Mouse (Mus musculus) neural tube, embryonic 13.5 days (tissue): Measurements from ENCODE around the gene Olfr986. TPM values are rescaled to one million over a fixed set of nuclear protein-coding genes. Genes with fewer than 3 reads are reported as not detected.
A peak's percentile ranks its signal among the peaks of the same experiment; 100 is the strongest.

Experiments used
- ATAC-seq: fragments of 200-750 bp; cut with Nextera tagmentation; 2 replicates; pipeline ENCODE4 v1.8.0; 2017; ENCODE audit warnings: low read depth, mild to moderate bottlenecking, moderate TSS enrichment, moderate library complexity
- H3K27ac ChIP-seq: fragments of 300-500 bp; sonication (generic); replicated peaks from 2 replicates; pipeline ENCODE4 v1.5.1; 2015; ENCODE audit warnings: moderate library complexity, mild to moderate bottlenecking, inconsistent platforms
- H3K27me3 ChIP-seq: fragments of 300-500 bp; sonication (generic); 2 replicates; pipeline ENCODE4 v1.6.1; 2015; ENCODE audit warnings: mild to moderate bottlenecking, inconsistent platforms
- H3K36me3 ChIP-seq: fragments of 300-500 bp; sonication (generic); 2 replicates; pipeline ENCODE4 v1.6.1; 2015; ENCODE audit warnings: mild to moderate bottlenecking, inconsistent platforms
- H3K4me1 ChIP-seq: fragments of 300-500 bp; sonication (generic); replicated peaks from 2 replicates; pipeline ENCODE4 v1.6.1; 2015; ENCODE audit warnings: inconsistent platforms
- H3K4me2 ChIP-seq: fragments of 300-500 bp; sonication (generic); 2 replicates; pipeline ENCODE4 v1.6.1; 2015; ENCODE audit warnings: inconsistent platforms, mild to moderate bottlenecking, moderate library complexity
- H3K4me3 ChIP-seq: fragments of 300-500 bp; sonication (generic); 2 replicates; pipeline ENCODE4 v1.5.1; 2015; ENCODE audit warnings: mild to moderate bottlenecking, inconsistent platforms
- H3K9ac ChIP-seq: fragments of 300-500 bp; sonication (generic); 2 replicates; pipeline ENCODE4 v1.6.1; 2015; ENCODE audit warnings: moderate library complexity, mild to moderate bottlenecking, inconsistent platforms
- H3K9me3 ChIP-seq: fragments of 300-500 bp; sonication (generic); 2 replicates; pipeline ENCODE4 v1.6.1; 2016; ENCODE audit warnings: inconsistent platforms
- WGBS: fragments of 180-500 bp; shearing (Covaris S2); methylation state at CpG from one replicate; pipeline ENCODE4 v1.1.7; 2015; 5-methylcytosine and 5-hydroxymethylcytosine counted together
- polyA plus RNA-seq: library from polyadenylated mRNA; unstranded; fragments of >200 nt; fragmentation: Nextera tagmentation; extraction: Ambion mirVana; gene quantifications from 2 replicates; pipeline ENCODE4 v1.2.1, GENCODE M21; 2015

Gene Olfr986
- polyA plus RNA-seq, 1 experiment from 2014 or later: not detected

DNA sequence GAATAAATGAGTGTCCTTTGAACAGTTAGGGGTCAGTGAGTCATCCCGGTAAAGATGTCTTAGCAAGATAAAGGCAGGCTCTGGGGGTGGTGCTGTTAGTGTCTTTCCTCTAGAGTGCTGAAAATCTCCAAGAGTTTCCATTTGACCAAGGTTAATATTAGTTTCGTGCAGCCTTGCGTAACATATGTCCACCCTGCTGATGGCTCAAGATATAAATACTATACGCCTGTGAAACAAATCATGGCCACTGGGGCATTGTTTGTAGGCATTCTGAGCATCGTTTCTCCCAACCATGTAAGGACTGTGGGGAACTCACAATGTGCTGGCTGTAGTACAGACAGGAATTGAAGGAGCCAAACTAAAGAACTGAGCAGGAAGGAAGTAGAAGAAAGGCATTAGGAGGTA is 25.8 kb downstream of the Olfr986 start:
- no peak for ATAC-seq
- H3K9ac ChIP-seq: no peak overlapping the region
- H3K36me3 ChIP-seq: peaks cover 52% of the 10 kb centered on the region
- H3K4me1 ChIP-seq: no peaks in the 10 kb centered on the region
- no peak overlapping the region for H3K4me2 ChIP-seq
- no peaks in the 10 kb centered on the region for H3K27me3 ChIP-seq
- WGBS: 77% methylated on average over 5 of the region's 5 CpGs
- no peak overlapping the region for H3K27ac ChIP-seq
- no peak overlapping the region for H3K4me3 ChIP-seq
- no peaks in the 10 kb centered on the region for H3K9me3 ChIP-seq

GRCm38 (mm10) chr9:40210744-40211143 is 30.0 kb downstream of the Olfr986 start:
- Histone ChIP-seq H3K36me3 (peaks cover 83% of the 10 kb centered on the region), H3K27me3 (no peaks in the 10 kb centered on the region), H3K9ac (no peak overlapping the region), H3K4me3 (no peak overlapping the region), H3K4me2 (no peak overlapping the region), H3K9me3 (no peaks in the 10 kb centered on the region), H3K4me1 (no peaks in the 10 kb centered on the region), H3K27ac (no peak overlapping the region)
- WGBS: 85% methylated on average over 2 of the region's 2 CpGs
- no peak for ATAC-seq

DNA sequence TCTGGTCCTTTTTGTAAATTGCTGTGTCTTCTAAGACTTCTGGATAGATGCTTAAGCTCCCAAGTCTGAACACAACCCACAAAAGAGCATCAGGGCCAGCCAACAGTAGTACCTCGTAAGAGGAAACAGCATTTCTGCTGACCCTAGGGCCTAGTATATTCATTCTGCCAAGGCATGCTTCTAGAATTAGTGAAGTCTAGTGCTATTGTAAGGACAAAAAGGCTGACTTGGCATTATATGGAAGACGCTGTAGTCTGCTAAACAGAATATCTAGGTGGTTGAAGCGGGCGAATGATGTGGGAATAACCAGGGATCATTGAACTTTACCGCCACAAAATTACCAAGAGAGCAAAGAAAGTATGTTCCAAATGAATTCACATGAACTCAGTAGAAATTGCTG is 33.3 kb downstream of the Olfr986 start:
- WGBS: 93% methylated on average over 5 of the region's 5 CpGs
- ATAC-seq: no peak
- no peak overlapping the region for H3K27ac ChIP-seq
- H3K4me3 ChIP-seq: no peak overlapping the region
- H3K9me3 ChIP-seq: no peaks in the 10 kb centered on the region
- no peak overlapping the region for H3K4me2 ChIP-seq
- no peaks in the 10 kb centered on the region for H3K27me3 ChIP-seq
- H3K36me3 ChIP-seq: peaks cover 58% of the 10 kb centered on the region
- H3K4me1 ChIP-seq: no peaks in the 10 kb centered on the region
- H3K9ac ChIP-seq: no peak overlapping the region

DNA sequence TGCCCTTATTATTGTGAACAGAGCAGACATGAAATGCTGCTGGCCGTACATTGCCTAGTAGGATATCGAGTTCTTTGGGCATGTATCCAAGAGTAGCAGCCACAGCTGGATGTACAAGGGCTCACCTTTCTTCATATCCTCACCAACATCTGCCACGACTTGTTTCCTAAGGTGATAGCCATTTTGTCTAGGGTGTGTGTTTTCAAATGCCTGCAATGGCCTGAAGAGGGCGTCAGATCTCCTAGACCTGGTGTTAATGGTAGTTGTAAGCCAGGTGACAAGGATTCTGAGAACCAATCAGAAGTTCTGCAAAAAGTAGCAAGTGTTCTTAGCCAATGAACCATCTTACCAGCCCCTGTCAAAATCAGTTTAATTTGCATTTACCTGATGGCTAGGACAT is 35.9 kb downstream of the Olfr986 start:
- no peak for ATAC-seq
- Histone ChIP-seq H3K27me3 (no peaks in the 10 kb centered on the region), H3K36me3 (peaks cover 32% of the 10 kb centered on the region), H3K4me3 (no peak overlapping the region), H3K4me1 (no peaks in the 10 kb centered on the region), H3K9ac (no peak overlapping the region), H3K27ac (no peak overlapping the region), H3K9me3 (no peaks in the 10 kb centered on the region), H3K4me2 (no peak overlapping the region)
- WGBS: 80% methylated on average over 4 of the region's 4 CpGs

DNA sequence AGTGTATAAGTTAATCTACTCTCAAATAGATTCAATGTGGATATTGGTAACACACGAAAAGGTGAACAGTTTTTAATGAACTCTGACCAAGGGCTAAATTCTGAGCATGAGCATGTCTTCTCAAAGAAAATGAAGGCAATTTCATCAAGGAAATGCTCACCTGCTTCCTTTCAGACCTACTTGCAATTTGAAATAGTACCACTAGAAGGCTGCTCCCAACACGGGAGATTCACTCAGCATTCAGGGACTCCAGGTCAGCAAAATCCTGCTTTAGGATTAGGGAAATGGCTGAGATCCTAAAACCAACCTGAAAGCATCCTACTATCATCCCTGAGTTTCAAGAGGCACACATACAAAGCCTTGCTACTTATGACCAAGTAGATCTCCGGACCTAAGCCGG is 43.6 kb downstream of the Olfr986 start:
- Histone ChIP-seq H3K9me3 (no peaks in the 10 kb centered on the region), H3K27me3 (no peaks in the 10 kb centered on the region), H3K4me3 (no peak overlapping the region), H3K9ac (no peak overlapping the region), H3K4me2 (no peak overlapping the region), H3K27ac (no peak overlapping the region), H3K4me1 (no peaks in the 10 kb centered on the region), H3K36me3 (no peaks in the 10 kb centered on the region)
- 75% methylated on average over 4 of the region's 4 CpGs for WGBS
- ATAC-seq: no peak

- peak; percentile 81 for ATAC-seq
- Histone ChIP-seq H3K4me2 (no peak overlapping the region), H3K9ac (no peak overlapping the region), H3K4me3 (no peak overlapping the region), H3K4me1 (no peaks in the 10 kb centered on the region), H3K9me3 (peaks cover 3% of the 10 kb centered on the region; the same call in 1 of the 2 replicates), H3K36me3 (no peaks in the 10 kb centered on the region), H3K27me3 (no peaks in the 10 kb centered on the region), H3K27ac (no peak overlapping the region)
- WGBS: 74% methylated on average over 10 of the region's 10 CpGs
Observed at GRCm38 (mm10) chr9:40227874-40228789, 47.4 kb downstream of the Olfr986 start.

DNA sequence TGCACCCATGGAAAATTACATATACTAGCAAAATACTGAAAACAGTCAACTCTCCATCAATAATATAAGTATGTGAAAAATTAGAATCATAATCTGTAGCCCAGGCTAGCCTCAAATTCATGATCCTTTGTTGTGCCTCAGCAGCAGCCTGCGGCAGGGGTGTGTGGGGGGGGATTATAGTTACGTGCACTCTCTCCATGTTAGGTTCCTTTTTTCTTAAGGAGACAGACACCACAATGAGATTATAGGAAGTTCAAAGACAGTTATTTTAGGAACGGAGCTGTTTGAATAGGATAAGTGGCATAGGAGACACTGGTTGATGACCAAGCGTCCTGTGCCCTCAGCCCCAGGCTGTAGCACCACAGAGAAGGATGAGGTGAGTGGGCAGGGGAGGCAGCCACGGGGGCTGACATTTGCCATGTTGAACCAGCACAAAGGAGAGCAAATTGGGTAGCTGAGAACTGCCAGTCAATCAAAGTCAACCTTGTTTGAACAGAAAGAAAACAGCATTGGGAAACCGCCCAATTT is 48.1 kb downstream of the Olfr986 start:
- WGBS: 62% methylated on average over 6 of the region's 6 CpGs
- Histone ChIP-seq H3K27me3 (no peaks in the 10 kb centered on the region), H3K36me3 (no peaks in the 10 kb centered on the region), H3K27ac (no peak overlapping the region), H3K4me2 (no peak overlapping the region), H3K9me3 (peaks cover 3% of the 10 kb centered on the region; the same call in 1 of the 2 replicates), H3K9ac (no peak overlapping the region), H3K4me1 (no peaks in the 10 kb centered on the region), H3K4me3 (no peak overlapping the region)
- ATAC-seq: no peak

DNA sequence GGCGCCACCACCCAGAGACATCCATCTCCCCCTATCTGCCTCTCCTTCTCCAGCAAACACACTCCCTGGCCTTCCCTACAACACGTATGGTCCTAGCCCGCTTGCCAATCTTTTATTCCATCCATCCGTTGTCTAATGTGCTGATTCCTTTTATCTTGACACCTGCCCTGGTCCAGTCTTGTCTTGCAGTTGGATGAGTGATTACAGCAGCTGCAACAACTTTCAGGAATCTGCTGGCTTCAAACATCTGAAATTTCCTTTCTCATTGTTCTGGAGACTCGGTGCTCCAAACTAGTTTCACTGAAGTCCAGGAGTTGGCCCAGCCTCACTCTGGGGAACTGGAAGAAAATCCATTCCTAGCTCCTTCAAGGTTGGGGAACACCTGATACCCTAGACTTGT is 48.8 kb downstream of the Olfr986 start:
- Histone ChIP-seq H3K9ac (no peak overlapping the region), H3K4me3 (no peak overlapping the region), H3K27me3 (no peaks in the 10 kb centered on the region), H3K4me2 (no peak overlapping the region), H3K36me3 (no peaks in the 10 kb centered on the region), H3K27ac (no peak overlapping the region), H3K4me1 (peaks cover 6% of the 10 kb centered on the region; the same call in 1 of the 2 replicates), H3K9me3 (peaks cover 3% of the 10 kb centered on the region; the same call in 1 of the 2 replicates)
- 64% methylated on average over 5 of the region's 5 CpGs for WGBS
- ATAC-seq: no peak

GRCm38 (mm10) chr9:40231019-40231418 is 50.3 kb downstream of the Olfr986 start:
- no peak for ATAC-seq
- H3K27me3 ChIP-seq: no peaks in the 10 kb centered on the region
- peaks cover 3% of the 10 kb centered on the region; the same call in 1 of the 2 replicates for H3K9me3 ChIP-seq
- H3K27ac ChIP-seq: no peak overlapping the region
- no peaks in the 10 kb centered on the region for H3K36me3 ChIP-seq
- no peak overlapping the region for H3K9ac ChIP-seq
- no peak overlapping the region for H3K4me3 ChIP-seq
- peaks cover 11% of the 10 kb centered on the region; the same call in 1 of the 2 replicates for H3K4me1 ChIP-seq
- 83% methylated on average over 3 of the region's 3 CpGs for WGBS
- H3K4me2 ChIP-seq: no peak overlapping the region

- Histone ChIP-seq H3K27me3 (no peaks in the 10 kb centered on the region), H3K36me3 (no peaks in the 10 kb centered on the region), H3K27ac (no peak overlapping the region), H3K4me2 (no peak overlapping the region), H3K9me3 (peaks cover 3% of the 10 kb centered on the region; the same call in 1 of the 2 replicates), H3K4me1 (peaks cover 11% of the 10 kb centered on the region; the same call in 1 of the 2 replicates), H3K4me3 (no peak overlapping the region), H3K9ac (peak overlapping the region; percentile 5; the same call in 1 of the 2 replicates)
- ATAC-seq: no peak
- WGBS: 44% methylated on average over 10 of the region's 10 CpGs
Observed at GRCm38 (mm10) chr9:40234233-40235072, 53.7 kb downstream of the Olfr986 start.

- Histone ChIP-seq H3K4me3 (no peak overlapping the region), H3K4me2 (no peak overlapping the region), H3K27ac (no peak overlapping the region), H3K27me3 (no peaks in the 10 kb centered on the region), H3K9ac (peak overlapping the region; percentile 5; the same call in 1 of the 2 replicates), H3K4me1 (peaks cover 11% of the 10 kb centered on the region; the same call in 1 of the 2 replicates), H3K9me3 (peaks cover 3% of the 10 kb centered on the region; the same call in 1 of the 2 replicates), H3K36me3 (no peaks in the 10 kb centered on the region)
- ATAC-seq: no peak
- WGBS: 85% methylated on average over 7 of the region's 7 CpGs
Observed at GRCm38 (mm10) chr9:40235220-40235619, 54.5 kb downstream of the Olfr986 start.
